Mouse (Mus musculus) G1E (cell line): Measurements from ENCODE around the gene Macrod2. TPM values are rescaled to one million over a fixed set of nuclear protein-coding genes. Genes with fewer than 3 reads are reported as not detected.

Experiments
- ATAC-seq: 2 replicates; pipeline ENCODE4 v1.8.0; 2016; ENCODE audit warnings: mild to moderate bottlenecking; ENCODE audit not compliant: insufficient number of reproducible peaks, poor library complexity, low FRiP score, severe bottlenecking; ENCODE audit errors: extremely low read depth
- DNase-seq: peaks from one replicate; pipeline ENCODE4 v3.0.0; 2012; ENCODE audit warnings: low spot score
- H3K27me3 ChIP-seq: 2 replicates; pipeline ENCODE4 v1.6.1; 2012; ENCODE audit warnings: mild to moderate bottlenecking, low read length, inconsistent platforms; ENCODE audit not compliant: insufficient read depth
- H3K36me3 ChIP-seq: replicated peaks from 2 replicates; pipeline ENCODE3; 2012; ENCODE audit warnings: mild to moderate bottlenecking, inconsistent platforms
- H3K4me1 ChIP-seq: 2 replicates; pipeline ENCODE4 v1.6.1; 2012; ENCODE audit warnings: low read depth, low read length, inconsistent platforms, mixed read lengths; ENCODE audit not compliant: insufficient read depth
- H3K4me3 ChIP-seq: 2 replicates; pipeline ENCODE4 v1.5.1; 2012; ENCODE audit warnings: low read depth, mild to moderate bottlenecking, inconsistent platforms, low read length, moderate library complexity, mixed read lengths
- H3K9me3 ChIP-seq: replicated peaks from 2 replicates; pipeline ENCODE4 v1.6.1; 2012; ENCODE audit warnings: inconsistent platforms
- CTCF ChIP-seq: IDR thresholded peaks from 2 replicates; pipeline ENCODE4 v1.5.1; 2012; ENCODE audit warnings: low read depth, low read length, inconsistent platforms, mixed read lengths
- GATA1 ChIP-seq: IDR thresholded peaks from 2 replicates; pipeline ENCODE4 v1.6.1; 2012; ENCODE audit warnings: borderline replicate concordance, low read length, inconsistent platforms, mixed read lengths
- GATA2 ChIP-seq: IDR thresholded peaks from 2 replicates; pipeline ENCODE4 v1.6.1; 2012; ENCODE audit warnings: low read depth, low read length, inconsistent platforms, borderline replicate concordance
- POLR2AphosphoS5 ChIP-seq: IDR thresholded peaks from 2 replicates; pipeline ENCODE4 v1.6.1; 2012; ENCODE audit warnings: low read depth, low read length, inconsistent platforms; ENCODE audit not compliant: insufficient replicate concordance
- TAL1 ChIP-seq: conservative IDR thresholded peaks from 2 replicates; pipeline ENCODE4 v1.6.1; 2012; ENCODE audit warnings: low read depth, low read length, inconsistent platforms, mixed read lengths
- polyA plus RNA-seq: library from polyadenylated mRNA; stranded (reverse); fragments of >175 nt; gene quantifications from 2 replicates; pipeline ENCODE4 v1.2.3, GENCODE M21; 2012
- total RNA-seq, 2 experiments: library from RNA; stranded (forward) in 1 of 2; stranded (reverse) in 1 of 2; fragments of 200-1000 nt in 1 of 2; fragments of >200 nt in 1 of 2; fragmentation: Nextera tagmentation in 1 of 2; gene quantifications; 2 replicates each; pipeline ENCODE4 v1.2.3; 2014 to 2017

Macrod2 gene
- total and polyA plus RNA-seq, 3 experiments: 0.38 TPM; not detected in 2

GRCm38 (mm10) chr2:141158161-141158560 lies 763.1 kb downstream of the Macrod2 start:
- no peaks in the 10 kb centered on the region for H3K36me3 ChIP-seq
- H3K4me1 ChIP-seq: no peaks in the 10 kb centered on the region
- H3K27me3 ChIP-seq: no peaks in the 10 kb centered on the region
- no peak for DNase-seq
- ATAC-seq: no peak
- H3K4me3 ChIP-seq: no peak overlapping the region
- peaks cover 6% of the 10 kb centered on the region for H3K9me3 ChIP-seq
- TF ChIP-seq CTCF (no peak), POLR2AphosphoS5 (no peak), TAL1 (no peak), GATA2 (no peak), GATA1 (no peak)

DNA sequence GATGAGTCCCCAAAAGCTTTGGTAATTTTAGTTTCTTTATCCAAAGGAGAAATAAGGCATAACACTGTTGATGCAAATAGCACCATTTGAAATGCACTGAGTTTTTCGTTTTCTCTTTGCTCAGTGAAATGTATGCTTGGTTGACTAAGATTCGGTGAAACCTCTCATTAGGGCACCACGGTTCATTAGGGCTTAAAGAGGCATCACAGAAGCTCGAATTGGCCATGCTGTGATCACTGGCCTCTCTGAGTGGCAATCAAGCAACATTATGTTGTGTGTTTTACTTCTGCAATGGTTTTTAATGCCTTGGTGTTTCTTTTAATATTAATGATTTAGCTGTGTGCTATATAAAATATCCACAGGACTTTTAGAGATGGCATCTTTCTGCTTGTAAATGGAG lies 768.8 kb downstream of the Macrod2 start:
- ATAC-seq (no peak), DNase-seq (no peak)
- Histone ChIP-seq H3K9me3 (peaks cover 5% of the 10 kb centered on the region; the same call in 1 of the 2 replicates), H3K36me3 (no peaks in the 10 kb centered on the region), H3K27me3 (no peaks in the 10 kb centered on the region), H3K4me3 (no peak overlapping the region), H3K4me1 (no peaks in the 10 kb centered on the region)
- TF ChIP-seq TAL1: no peak
- no peak for TF ChIP-seq POLR2AphosphoS5
- no peak for TF ChIP-seq CTCF
- TF ChIP-seq GATA2: no peak
- no peak for TF ChIP-seq GATA1

DNA sequence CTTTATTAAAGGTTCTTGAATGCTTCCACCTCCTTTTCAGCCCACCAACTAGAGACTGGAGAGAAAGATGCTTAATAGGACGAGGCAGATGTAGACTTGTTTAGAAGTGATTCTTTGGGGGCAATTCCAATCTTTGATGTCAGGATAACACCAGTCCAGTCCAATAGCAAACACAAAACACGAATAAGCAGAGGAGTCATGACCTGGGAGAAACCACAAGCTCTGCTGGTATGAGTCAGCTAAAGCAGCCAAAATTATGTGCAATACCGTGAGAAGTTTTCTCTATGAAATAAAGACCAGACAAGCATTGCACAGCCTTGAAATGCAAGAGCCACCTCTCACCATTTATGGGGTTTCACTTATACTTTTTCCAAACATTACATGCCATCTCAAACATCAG lies 774.5 kb downstream of the Macrod2 start:
- ATAC-seq: no peak
- TF ChIP-seq GATA2: no peak
- TF ChIP-seq POLR2AphosphoS5: no peak
- TF ChIP-seq GATA1: no peak
- no peak for TF ChIP-seq TAL1
- TF ChIP-seq CTCF: no peak
- H3K9me3 ChIP-seq: peaks cover 3% of the 10 kb centered on the region; the same call in 1 of the 2 replicates
- H3K4me1 ChIP-seq: no peaks in the 10 kb centered on the region
- no peak for DNase-seq
- H3K36me3 ChIP-seq: no peaks in the 10 kb centered on the region
- no peak overlapping the region for H3K4me3 ChIP-seq
- no peaks in the 10 kb centered on the region for H3K27me3 ChIP-seq

DNA sequence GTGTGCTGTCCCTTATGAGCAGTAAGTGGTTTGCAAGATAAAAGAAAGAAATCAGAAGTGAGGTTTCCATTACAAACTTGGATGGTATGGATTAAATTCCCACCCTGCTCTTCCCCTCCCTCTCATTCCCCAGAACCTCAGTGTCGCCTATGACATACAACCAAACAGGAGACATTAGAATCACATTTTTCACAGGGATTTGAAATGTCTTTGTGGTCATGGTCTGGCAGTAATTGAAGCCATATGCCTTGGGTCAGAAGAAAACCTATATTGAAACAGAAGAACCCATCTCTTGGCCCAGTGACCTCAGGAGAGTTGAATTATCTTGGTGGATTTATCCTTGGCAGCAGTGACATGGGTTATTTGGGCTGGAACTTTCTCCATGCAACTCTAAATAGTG lies 778.1 kb downstream of the Macrod2 start:
- ATAC-seq: no peak
- no peak overlapping the region for H3K4me3 ChIP-seq
- no peaks in the 10 kb centered on the region for H3K9me3 ChIP-seq
- H3K36me3 ChIP-seq: no peaks in the 10 kb centered on the region
- no peak for DNase-seq
- H3K4me1 ChIP-seq: no peaks in the 10 kb centered on the region
- TF ChIP-seq GATA1 (no peak), POLR2AphosphoS5 (no peak)
- no peaks in the 10 kb centered on the region for H3K27me3 ChIP-seq

GRCm38 (mm10) chr2:141173607-141174006 lies 778.5 kb downstream of the Macrod2 start:
- Histone ChIP-seq H3K4me1 (no peaks in the 10 kb centered on the region), H3K9me3 (no peaks in the 10 kb centered on the region), H3K4me3 (no peak overlapping the region), H3K27me3 (no peaks in the 10 kb centered on the region), H3K36me3 (no peaks in the 10 kb centered on the region)
- TF ChIP-seq GATA2 (no peak), TAL1 (no peak), POLR2AphosphoS5 (no peak), GATA1 (no peak), CTCF (no peak)
- DNase-seq (no peak), ATAC-seq (no peak)

DNA sequence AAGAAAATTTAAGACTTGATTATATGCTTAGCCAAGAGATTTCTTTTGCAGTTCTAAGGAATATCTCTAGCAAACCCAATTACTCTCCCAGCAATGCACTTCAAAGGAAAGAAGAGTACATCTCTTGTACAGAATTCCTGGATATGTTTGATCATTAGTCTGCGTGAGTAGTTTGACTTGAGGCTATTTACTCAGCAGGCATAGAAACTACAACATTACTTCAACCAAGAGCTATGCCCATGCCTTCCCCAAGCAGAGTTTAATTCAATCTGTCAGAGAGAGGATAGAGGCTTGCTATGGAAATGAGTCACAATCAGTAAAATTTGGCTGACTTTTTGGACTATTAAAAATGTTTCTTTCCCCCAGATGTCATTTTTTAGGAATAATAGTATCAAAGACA lies 785.5 kb downstream of the Macrod2 start:
- Histone ChIP-seq H3K4me3 (no peak overlapping the region), H3K27me3 (no peaks in the 10 kb centered on the region), H3K9me3 (no peaks in the 10 kb centered on the region), H3K4me1 (no peaks in the 10 kb centered on the region), H3K36me3 (no peaks in the 10 kb centered on the region)
- ATAC-seq (no peak), DNase-seq (no peak)
- TF ChIP-seq TAL1 (no peak), GATA2 (no peak), CTCF (no peak), GATA1 (no peak)

- TF ChIP-seq POLR2AphosphoS5 (no peak), TAL1 (no peak), CTCF (no peak), GATA2 (no peak), GATA1 (no peak)
- Histone ChIP-seq H3K4me1 (no peaks in the 10 kb centered on the region), H3K27me3 (no peaks in the 10 kb centered on the region), H3K36me3 (no peaks in the 10 kb centered on the region), H3K9me3 (no peaks in the 10 kb centered on the region), H3K4me3 (no peak overlapping the region)
- ATAC-seq (no peak), DNase-seq (no peak)
Observed at GRCm38 (mm10) chr2:141182034-141182759, 787.1 kb downstream of the Macrod2 start.
